Mouse (Mus musculus): ENCODE data around the gene Mrps14. TPM values are rescaled to one million over a fixed set of nuclear protein-coding genes. Genes with fewer than 3 reads are reported as not detected.

The Mrps14 gene
- polyA plus RNA-seq, 1 experiment from 2014 or later, result 174 TPM

- Histone ChIP-seq H3K9ac (no peak overlapping the region), H3K36me3 (replicated peaks) (0 out of 2 replicates have a peak, but pooled peaks cover 8% of the 10 kb centered on the region), H3K9me3 (replicated peaks) (no peaks in the 10 kb centered on the region), H3K27ac (replicated peaks) (no peak overlapping the region), H3K4me1 (replicated peaks) (0 out of 2 replicates have a peak, but pooled peaks cover 5% of the 10 kb centered on the region), H3K27me3 (no peaks in the 10 kb centered on the region), H3K4me2 (no peak overlapping the region), H3K4me3 (replicated peaks) (no peak overlapping the region)
- no peak for ATAC-seq (ENCODE audit: insufficient read depth)
Measured at GRCm38 (mm10) chr1:160227850-160228249, 32.8 kb downstream of the Mrps14 start.

- H3K4me1 ChIP-seq (replicated peaks), result 0 out of 2 replicates have a peak, but pooled peaks cover 8% of the 10 kb centered on the region
- H3K9ac ChIP-seq, result no peak overlapping the region
- H3K9me3 ChIP-seq (replicated peaks), result no peaks in the 10 kb centered on the region
- 53% methylated on average over 4 of the region's 4 CpGs for WGBS (ENCODE audit: insufficient replicate concordance)
- ATAC-seq (ENCODE audit: insufficient read depth), result no peak
- no peak overlapping the region for H3K27ac ChIP-seq (replicated peaks)
- H3K4me3 ChIP-seq (replicated peaks), result no peak overlapping the region
- H3K4me2 ChIP-seq, result no peak overlapping the region
- 0 out of 2 replicates have a peak, but pooled peaks cover 2% of the 10 kb centered on the region for H3K36me3 ChIP-seq (replicated peaks)
- no peaks in the 10 kb centered on the region for H3K27me3 ChIP-seq
Measured at GRCm38 (mm10) chr1:160231013-160231412, 36.0 kb downstream of the Mrps14 start.

DNA sequence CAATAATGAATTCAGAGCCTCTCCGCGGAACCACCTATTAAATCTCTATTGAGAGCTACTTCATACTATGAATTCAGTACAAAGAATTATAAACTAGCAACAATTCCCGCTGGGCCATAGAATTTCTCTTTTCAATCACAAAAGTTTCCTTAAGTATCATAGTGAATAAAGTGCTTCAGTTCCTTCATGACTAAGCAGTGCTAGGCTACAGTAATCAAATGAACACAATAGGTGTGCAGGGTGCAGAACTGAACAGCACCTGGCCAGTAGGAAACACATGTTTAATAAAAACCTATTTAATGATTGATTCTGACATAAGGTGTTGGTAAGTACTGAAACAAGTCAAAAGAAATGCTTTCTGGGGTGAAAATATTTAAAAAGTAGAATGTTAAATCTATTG, 37.1 kb downstream of the Mrps14 start:
- Histone ChIP-seq H3K9me3 (replicated peaks) (no peaks in the 10 kb centered on the region), H3K27me3 (no peaks in the 10 kb centered on the region), H3K4me3 (replicated peaks) (no peak overlapping the region), H3K27ac (replicated peaks) (no peak overlapping the region), H3K36me3 (replicated peaks) (0 out of 2 replicates have a peak, but pooled peaks cover 2% of the 10 kb centered on the region), H3K4me1 (replicated peaks) (0 out of 2 replicates have a peak, but pooled peaks cover 8% of the 10 kb centered on the region), H3K9ac (no peak overlapping the region), H3K4me2 (no peak overlapping the region)
- WGBS (ENCODE audit: insufficient replicate concordance), result 85% methylated on average over 3 of the region's 3 CpGs
- no peak for ATAC-seq (ENCODE audit: insufficient read depth)

- peak overlapping the region; percentile 53 for H3K27ac ChIP-seq (replicated peaks)
- no peaks in the 10 kb centered on the region for H3K27me3 ChIP-seq
- no peak overlapping the region for H3K4me3 ChIP-seq (replicated peaks)
- H3K4me2 ChIP-seq, result no peak overlapping the region
- no peak for ATAC-seq (ENCODE audit: insufficient read depth)
- H3K4me1 ChIP-seq (replicated peaks), result 0 out of 2 replicates have a peak, but pooled peaks cover 3% of the 10 kb centered on the region
- H3K9ac ChIP-seq, result peak overlapping the region; percentile 18; the same call in 1 of the 2 replicates
- H3K36me3 ChIP-seq (replicated peaks), result 0 out of 2 replicates have a peak, but pooled peaks cover 6% of the 10 kb centered on the region
- H3K9me3 ChIP-seq (replicated peaks), result no peaks in the 10 kb centered on the region
Measured at GRCm38 (mm10) chr1:160233921-160234320, 38.9 kb downstream of the Mrps14 start.

DNA sequence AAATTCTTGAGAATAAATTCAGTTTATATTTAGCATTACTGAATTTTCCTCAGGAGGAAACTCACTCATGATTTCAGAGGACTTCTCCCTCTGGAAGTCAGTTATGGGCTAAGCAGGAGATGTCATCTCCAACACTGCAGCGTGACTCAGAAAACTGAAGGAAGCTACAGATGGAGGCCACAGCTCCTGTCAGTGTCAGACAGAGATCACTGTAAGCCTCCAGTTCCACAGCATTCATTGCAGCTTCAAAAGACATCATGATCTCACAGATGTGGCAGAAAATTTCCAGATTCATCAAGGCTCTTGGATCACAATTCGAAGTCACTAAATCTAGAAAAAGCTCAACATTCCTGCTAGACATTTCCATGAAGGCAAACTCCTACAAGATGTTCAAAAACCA, 43.0 kb downstream of the Mrps14 start:
- no peak for ATAC-seq (ENCODE audit: insufficient read depth)
- 82% methylated on average over 2 of the region's 2 CpGs for WGBS (ENCODE audit: insufficient replicate concordance)
- 0 out of 2 replicates have a peak, but pooled peaks cover 3% of the 10 kb centered on the region for H3K4me1 ChIP-seq (replicated peaks)

DNA sequence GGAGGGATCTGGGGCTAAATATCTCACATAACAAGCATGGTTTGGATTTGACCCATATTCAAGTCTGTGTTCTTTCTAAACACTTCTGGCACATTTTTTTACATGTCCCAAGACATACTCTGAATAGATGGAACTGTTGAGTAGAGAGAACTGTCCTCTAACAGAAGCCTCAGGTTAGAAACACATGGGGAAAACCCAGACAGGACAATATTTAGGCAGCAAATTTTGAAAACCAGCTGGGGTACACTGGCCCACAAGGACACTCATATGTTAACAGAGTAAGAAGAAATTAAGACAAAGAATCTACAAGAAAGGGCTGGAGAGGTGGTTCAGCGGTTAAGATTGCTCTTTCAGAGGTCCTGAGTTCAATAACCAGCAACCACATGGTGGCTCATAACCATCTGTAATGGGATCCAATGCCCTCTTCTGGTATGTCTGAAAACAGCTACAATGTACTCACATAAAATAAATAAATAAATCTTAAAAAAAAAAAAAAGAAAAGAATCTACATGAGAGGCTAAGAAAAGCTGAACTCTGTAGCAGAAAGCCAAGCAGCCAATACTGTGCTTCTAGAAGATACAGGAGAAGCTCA, 43.9 kb downstream of the Mrps14 start:
- Histone ChIP-seq H3K27me3 (no peaks in the 10 kb centered on the region), H3K4me1 (replicated peaks) (no peaks in the 10 kb centered on the region), H3K27ac (replicated peaks) (no peak overlapping the region), H3K36me3 (replicated peaks) (peaks cover 11% of the 10 kb centered on the region), H3K9me3 (replicated peaks) (no peaks in the 10 kb centered on the region), H3K4me2 (no peak overlapping the region), H3K9ac (no peak overlapping the region), H3K4me3 (replicated peaks) (no peak overlapping the region)
- WGBS (ENCODE audit: insufficient replicate concordance), result 68% methylated on average over 1 of the region's 1 CpGs
- no peak for ATAC-seq (ENCODE audit: insufficient read depth)

More for the DNA sequence above, 43.0 kb downstream of the Mrps14 start:
- H3K36me3 ChIP-seq (replicated peaks), result peaks cover 11% of the 10 kb centered on the region
- H3K4me2 ChIP-seq, result no peak overlapping the region
- H3K27me3 ChIP-seq, result no peaks in the 10 kb centered on the region
- no peak overlapping the region for H3K9ac ChIP-seq
- no peak overlapping the region for H3K4me3 ChIP-seq (replicated peaks)
- no peak overlapping the region for H3K27ac ChIP-seq (replicated peaks)
- no peaks in the 10 kb centered on the region for H3K9me3 ChIP-seq (replicated peaks)

- H3K36me3 ChIP-seq (replicated peaks), result peaks cover 11% of the 10 kb centered on the region
- H3K27ac ChIP-seq (replicated peaks), result no peak overlapping the region
- H3K27me3 ChIP-seq, result no peaks in the 10 kb centered on the region
- H3K4me2 ChIP-seq, result no peak overlapping the region
- 81% methylated on average over 2 of the region's 2 CpGs for WGBS (ENCODE audit: insufficient replicate concordance)
- no peaks in the 10 kb centered on the region for H3K4me1 ChIP-seq (replicated peaks)
- H3K9ac ChIP-seq, result no peak overlapping the region
- no peaks in the 10 kb centered on the region for H3K9me3 ChIP-seq (replicated peaks)
- ATAC-seq (ENCODE audit: insufficient read depth), result no peak
- H3K4me3 ChIP-seq (replicated peaks), result no peak overlapping the region
Measured at GRCm38 (mm10) chr1:160240091-160240490, 45.1 kb downstream of the Mrps14 start.

GRCm38 (mm10) chr1:160244689-160245088, 49.7 kb downstream of the Mrps14 start:
- Histone ChIP-seq H3K36me3 (replicated peaks) (peaks cover 4% of the 10 kb centered on the region), H3K4me2 (no peak overlapping the region), H3K9ac (no peak overlapping the region), H3K27me3 (no peaks in the 10 kb centered on the region), H3K27ac (replicated peaks) (no peak overlapping the region), H3K4me1 (replicated peaks) (0 out of 2 replicates have a peak, but pooled peaks cover 3% of the 10 kb centered on the region), H3K9me3 (replicated peaks) (no peaks in the 10 kb centered on the region), H3K4me3 (replicated peaks) (no peak overlapping the region)
- WGBS (ENCODE audit: insufficient replicate concordance), result 79% methylated on average over 5 of the region's 5 CpGs
- no peak for ATAC-seq (ENCODE audit: insufficient read depth)

GRCm38 (mm10) chr1:160245954-160246353, 50.9 kb downstream of the Mrps14 start:
- 38% methylated on average over 2 of the region's 2 CpGs for WGBS (ENCODE audit: insufficient replicate concordance)
- no peak overlapping the region for H3K4me3 ChIP-seq (replicated peaks)
- no peak overlapping the region for H3K9ac ChIP-seq
- no peak for ATAC-seq (ENCODE audit: insufficient read depth)
- H3K27ac ChIP-seq (replicated peaks), result no peak overlapping the region
- no peaks in the 10 kb centered on the region; the same call in 1 of the 2 replicates for H3K36me3 ChIP-seq (replicated peaks)
- no peaks in the 10 kb centered on the region for H3K27me3 ChIP-seq
- H3K9me3 ChIP-seq (replicated peaks), result no peaks in the 10 kb centered on the region
- H3K4me1 ChIP-seq (replicated peaks), result 0 out of 2 replicates have a peak, but pooled peaks cover 3% of the 10 kb centered on the region
- no peak overlapping the region for H3K4me2 ChIP-seq

DNA sequence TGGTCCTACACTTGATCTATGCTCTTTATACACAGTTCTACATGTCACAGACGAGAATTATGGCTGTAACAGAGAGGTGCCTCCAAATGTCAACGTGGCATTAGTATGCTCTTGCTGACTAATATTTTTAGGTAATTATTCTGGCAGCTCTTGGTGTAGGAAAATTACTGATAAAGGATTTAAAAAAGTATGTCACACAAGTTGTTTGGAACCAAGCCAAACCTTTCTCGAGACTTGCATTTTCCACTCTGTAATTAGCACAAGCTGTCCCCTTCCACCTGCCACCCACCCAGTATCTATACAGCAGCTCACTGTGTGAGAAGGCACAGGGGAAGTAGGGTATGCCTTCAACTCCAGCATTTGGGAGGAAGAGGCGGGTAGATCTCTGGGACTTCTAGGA, 51.8 kb downstream of the Mrps14 start:
- no peak overlapping the region for H3K4me2 ChIP-seq
- H3K9ac ChIP-seq, result no peak overlapping the region
- H3K27ac ChIP-seq (replicated peaks), result no peak overlapping the region
- no peaks in the 10 kb centered on the region for H3K27me3 ChIP-seq
- no peaks in the 10 kb centered on the region for H3K36me3 ChIP-seq (replicated peaks)
- no peak for ATAC-seq (ENCODE audit: insufficient read depth)
- H3K4me3 ChIP-seq (replicated peaks), result no peak overlapping the region
- WGBS (ENCODE audit: insufficient replicate concordance), result 58% methylated on average over 4 of the region's 4 CpGs
- no peaks in the 10 kb centered on the region for H3K9me3 ChIP-seq (replicated peaks)
- H3K4me1 ChIP-seq (replicated peaks), result 0 out of 2 replicates have a peak, but pooled peaks cover 3% of the 10 kb centered on the region

DNA sequence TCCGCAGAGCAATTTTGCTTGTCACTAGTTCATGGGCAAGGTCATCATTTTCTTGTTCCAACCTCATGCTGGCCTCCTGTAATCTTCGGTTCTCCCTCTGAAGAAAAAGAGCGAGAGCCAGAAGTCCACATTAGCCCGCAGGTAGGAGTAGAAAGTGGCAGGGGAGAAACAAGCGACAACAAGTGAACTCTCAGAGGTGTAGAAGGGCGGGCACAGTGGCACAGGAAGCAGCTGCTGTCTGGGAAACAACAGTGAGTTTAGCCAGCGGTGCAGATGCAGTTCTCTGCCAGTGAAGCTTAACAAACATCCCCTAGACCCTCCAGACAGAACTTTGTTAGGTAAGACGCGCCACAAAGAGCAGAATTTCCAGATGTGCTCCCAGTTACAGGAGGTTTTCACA, 52.5 kb downstream of the Mrps14 start:
- H3K4me3 ChIP-seq (replicated peaks), result no peak overlapping the region
- H3K9me3 ChIP-seq (replicated peaks), result no peaks in the 10 kb centered on the region
- no peaks in the 10 kb centered on the region for H3K36me3 ChIP-seq (replicated peaks)
- H3K27me3 ChIP-seq, result no peaks in the 10 kb centered on the region
- H3K27ac ChIP-seq (replicated peaks), result no peak overlapping the region
- H3K4me2 ChIP-seq, result no peak overlapping the region
- 0 out of 2 replicates have a peak, but pooled peaks cover 3% of the 10 kb centered on the region for H3K4me1 ChIP-seq (replicated peaks)
- WGBS (ENCODE audit: insufficient replicate concordance), result 64% methylated on average over 9 of the region's 9 CpGs
- H3K9ac ChIP-seq, result no peak overlapping the region
- ATAC-seq (ENCODE audit: insufficient read depth), result no peak

GRCm38 (mm10) chr1:160249786-160250185, 54.8 kb downstream of the Mrps14 start:
- Histone ChIP-seq H3K36me3 (replicated peaks) (peaks cover 3% of the 10 kb centered on the region; the same call in 1 of the 2 replicates), H3K4me1 (replicated peaks) (0 out of 2 replicates have a peak, but pooled peaks cover 3% of the 10 kb centered on the region), H3K4me2 (no peak overlapping the region), H3K27ac (replicated peaks) (no peak overlapping the region), H3K9me3 (replicated peaks) (no peaks in the 10 kb centered on the region), H3K27me3 (no peaks in the 10 kb centered on the region), H3K4me3 (replicated peaks) (no peak overlapping the region), H3K9ac (no peak overlapping the region)
- no peak for ATAC-seq (ENCODE audit: insufficient read depth)
- WGBS (ENCODE audit: insufficient replicate concordance), result 56% methylated on average over 3 of the region's 3 CpGs
